Mouse (Mus musculus) heart, embryonic 11.5 days (tissue): ENCODE results near the gene Rimbp2. TPM values are rescaled to one million over a fixed set of nuclear protein-coding genes. Genes with fewer than 3 reads are reported as not detected.
A peak's percentile ranks its signal among the peaks of the same experiment; 100 is the strongest.
"Not testable (repeated sequence)": the region's sequence is repeated elsewhere in the genome, so short reads cannot be mapped to it uniquely, and the experiment has no call there.

Experiments
- ATAC-seq: fragments of 200-750 bp; cut with Nextera tagmentation; replicated peaks from 2 replicates; pipeline ENCODE4 v1.8.0; 2017; ENCODE audit warnings: moderate library complexity; ENCODE audit not compliant: insufficient number of reproducible peaks, low FRiP score, low TSS enrichment
- H3K27ac ChIP-seq: fragments of 300-500 bp; sonication (generic); 2 replicates; pipeline ENCODE4 v1.5.1; 2014; ENCODE audit warnings: mild to moderate bottlenecking, low read depth, low read length
- H3K27me3 ChIP-seq: fragments of 300-500 bp; sonication (generic); 2 replicates; pipeline ENCODE4 v1.6.1; 2014; ENCODE audit warnings: mild to moderate bottlenecking, low read length, mixed read lengths; ENCODE audit not compliant: control insufficient read depth, insufficient read depth
- H3K36me3 ChIP-seq: fragments of 300-500 bp; sonication (generic); 2 replicates; pipeline ENCODE4 v1.6.1; 2014; ENCODE audit warnings: mild to moderate bottlenecking, low read length, moderate library complexity, mixed read lengths; ENCODE audit not compliant: control insufficient read depth, insufficient read depth
- H3K4me1 ChIP-seq: fragments of 300-500 bp; sonication (generic); 2 replicates; pipeline ENCODE4 v1.6.1; 2014; ENCODE audit warnings: low read length; ENCODE audit not compliant: control insufficient read depth, insufficient read depth
- H3K4me2 ChIP-seq: fragments of 300-500 bp; sonication (generic); 2 replicates; pipeline ENCODE4 v1.6.1; 2014; ENCODE audit warnings: mild to moderate bottlenecking, moderate library complexity
- H3K4me3 ChIP-seq: fragments of 300-500 bp; sonication (generic); 2 replicates; pipeline ENCODE4 v1.5.1; 2014; ENCODE audit warnings: low read depth, low read length
- H3K9ac ChIP-seq: fragments of 300-500 bp; sonication (generic); 2 replicates; pipeline ENCODE4 v1.6.1; 2014; ENCODE audit warnings: mild to moderate bottlenecking, low read depth, low read length, moderate library complexity
- H3K9me3 ChIP-seq: fragments of 300-500 bp; sonication (generic); replicated peaks from 2 replicates; pipeline ENCODE4 v1.6.1; 2016; ENCODE audit warnings: low read length; ENCODE audit not compliant: control insufficient read depth
- WGBS: fragments of 180-500 bp; shearing (Covaris S2); extraction: QIAGEN DNeasy Blood & Tissue Kit; methylation state at CpG from one replicate; pipeline ENCODE4 v1.1.7; 2014; ENCODE audit not compliant: insufficient replicate concordance; 5-methylcytosine and 5-hydroxymethylcytosine counted together
- polyA plus RNA-seq: library from polyadenylated mRNA; unstranded; fragments of >200 nt; fragmentation: Nextera tagmentation; extraction: Ambion mirVana; gene quantifications from 2 replicates; pipeline ENCODE4 v1.2.1, GENCODE M21; 2014

Gene Rimbp2
- polyA plus RNA-seq, 1 experiment from 2014 or later = 0.03 TPM

DNA sequence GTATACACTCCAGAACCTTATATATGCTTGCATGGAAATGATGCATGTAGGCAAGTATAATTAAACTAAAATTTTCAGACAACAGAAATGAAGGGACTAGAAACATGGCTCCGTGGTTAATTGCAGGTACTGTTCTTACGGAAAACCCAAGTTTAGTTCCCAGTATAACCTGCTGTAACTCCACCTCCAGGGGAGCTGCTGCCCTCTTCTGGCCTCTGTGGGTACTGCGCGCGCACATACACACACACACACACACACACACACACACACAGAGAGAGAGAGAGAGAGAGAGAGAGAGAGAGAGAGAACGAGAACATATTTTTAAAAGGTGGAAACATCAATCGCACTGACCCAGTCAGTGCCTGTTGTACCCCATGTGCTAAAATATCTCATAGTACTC lies 25.7 kb upstream of the Rimbp2 start:
- Histone ChIP-seq H3K27me3 (no peaks in the 10 kb centered on the region), H3K9ac (no peak overlapping the region)
- WGBS = 97% methylated on average over 7 of the region's 7 CpGs

GRCm38 (mm10) chr5:128977466-128977865 lies 24.2 kb upstream of the Rimbp2 start:
- 93% methylated on average over 1 of the region's 1 CpGs for WGBS
- not testable (repeated sequence) for H3K4me3 ChIP-seq, H3K9me3 ChIP-seq, H3K4me2 ChIP-seq, H3K27me3 ChIP-seq, H3K27ac ChIP-seq, ATAC-seq, H3K9ac ChIP-seq, H3K4me1 ChIP-seq, H3K36me3 ChIP-seq

More for the DNA sequence above, 25.7 kb upstream of the Rimbp2 start:
- no peaks in the 10 kb centered on the region for H3K9me3 ChIP-seq
- ATAC-seq = no peak
- H3K4me2 ChIP-seq = no peak overlapping the region
- no peak overlapping the region for H3K27ac ChIP-seq
- no peak overlapping the region for H3K4me3 ChIP-seq
- H3K4me1 ChIP-seq = no peaks in the 10 kb centered on the region
- no peaks in the 10 kb centered on the region for H3K36me3 ChIP-seq

DNA sequence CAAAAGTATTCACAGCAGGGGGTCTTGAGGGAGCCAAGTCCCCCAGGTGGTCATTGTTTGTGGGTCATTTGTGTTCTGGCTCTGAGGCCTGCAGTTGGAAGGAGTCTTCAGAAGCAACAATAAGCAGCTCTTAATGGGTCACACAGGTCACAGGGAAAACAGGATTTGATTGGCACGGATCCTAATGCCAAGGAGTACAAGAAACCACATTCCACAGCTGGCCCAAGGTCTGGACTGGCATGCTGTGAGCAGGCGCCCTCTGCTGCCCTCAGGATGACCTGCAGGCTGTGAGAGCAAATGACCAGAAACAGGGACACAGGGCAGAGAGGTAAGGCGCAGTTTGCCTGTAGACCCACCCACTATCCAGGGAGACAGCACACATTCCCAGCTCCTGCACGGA lies 23.0 kb upstream of the Rimbp2 start:
- H3K9ac ChIP-seq = no peak overlapping the region
- no peak overlapping the region for H3K27ac ChIP-seq
- H3K4me3 ChIP-seq = no peak overlapping the region
- no peaks in the 10 kb centered on the region for H3K27me3 ChIP-seq
- no peaks in the 10 kb centered on the region for H3K9me3 ChIP-seq
- no peaks in the 10 kb centered on the region for H3K36me3 ChIP-seq
- no peak for ATAC-seq
- no peaks in the 10 kb centered on the region for H3K4me1 ChIP-seq
- no peak overlapping the region for H3K4me2 ChIP-seq
- WGBS = 39% methylated on average over 4 of the region's 4 CpGs

DNA sequence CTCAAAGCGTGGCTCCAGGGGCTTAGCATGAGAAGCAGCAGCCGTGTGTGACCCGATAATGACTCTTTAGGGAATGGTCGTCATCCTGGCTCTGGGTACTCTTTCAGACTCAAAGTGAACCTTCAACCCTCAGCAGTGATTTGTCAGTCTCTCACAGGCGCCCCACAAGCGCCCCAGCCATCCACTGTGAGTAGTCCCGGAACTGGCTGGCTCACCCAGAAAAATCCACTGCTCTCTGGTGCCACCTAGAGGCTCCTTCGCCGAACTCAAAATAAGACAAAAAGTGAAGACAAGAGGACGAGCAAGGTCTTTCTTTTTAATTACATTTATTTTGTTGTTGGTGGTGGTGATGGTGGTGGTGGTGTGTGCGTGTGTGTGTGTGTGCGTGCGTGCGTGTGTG lies 18.0 kb upstream of the Rimbp2 start:
- no peak overlapping the region for H3K9ac ChIP-seq
- H3K27me3 ChIP-seq = no peaks in the 10 kb centered on the region
- H3K27ac ChIP-seq = no peak overlapping the region
- H3K9me3 ChIP-seq = no peaks in the 10 kb centered on the region
- 20% methylated on average over 14 of the region's 14 CpGs for WGBS
- H3K4me1 ChIP-seq = no peaks in the 10 kb centered on the region
- H3K36me3 ChIP-seq = no peaks in the 10 kb centered on the region
- H3K4me3 ChIP-seq = no peak overlapping the region
- no peak for ATAC-seq
- H3K4me2 ChIP-seq = no peak overlapping the region

DNA sequence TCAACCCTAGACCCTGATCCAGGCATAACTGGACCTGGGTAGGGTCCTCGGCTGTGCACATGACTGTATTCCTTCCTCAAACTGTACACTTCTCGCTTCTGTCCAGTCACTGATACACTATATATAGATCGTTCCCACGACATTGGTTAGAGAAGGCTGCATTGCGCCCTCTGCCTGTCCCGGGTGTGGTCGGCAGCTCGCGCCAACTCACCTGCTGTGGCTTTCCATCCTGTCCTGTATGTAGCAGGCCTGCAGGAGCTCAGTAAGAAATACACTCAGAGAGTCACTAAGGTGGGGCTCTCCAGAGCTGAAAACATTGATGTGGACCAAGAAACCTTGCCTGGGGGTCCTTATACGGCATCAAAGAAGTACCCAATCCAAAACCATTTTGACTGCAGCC lies 17.6 kb upstream of the Rimbp2 start:
- Histone ChIP-seq H3K27ac (no peak overlapping the region), H3K36me3 (no peaks in the 10 kb centered on the region), H3K9ac (no peak overlapping the region), H3K4me1 (no peaks in the 10 kb centered on the region), H3K27me3 (no peaks in the 10 kb centered on the region), H3K4me2 (no peak overlapping the region), H3K4me3 (no peak overlapping the region), H3K9me3 (no peaks in the 10 kb centered on the region)
- WGBS = 57% methylated on average over 10 of the region's 10 CpGs
- ATAC-seq = no peak; the same call in 1 of the 2 replicates

GRCm38 (mm10) chr5:128964353-128964752 lies 11.1 kb upstream of the Rimbp2 start:
- no peak for ATAC-seq
- H3K4me3 ChIP-seq = no peak overlapping the region
- 47% methylated on average over 4 of the region's 4 CpGs for WGBS
- H3K4me1 ChIP-seq = no peaks in the 10 kb centered on the region
- no peak overlapping the region for H3K9ac ChIP-seq
- H3K27me3 ChIP-seq = no peaks in the 10 kb centered on the region
- peaks cover 3% of the 10 kb centered on the region for H3K9me3 ChIP-seq
- no peak overlapping the region for H3K27ac ChIP-seq
- H3K4me2 ChIP-seq = no peak overlapping the region
- H3K36me3 ChIP-seq = no peaks in the 10 kb centered on the region

GRCm38 (mm10) chr5:128958916-128959315 lies 5.6 kb upstream of the Rimbp2 start:
- H3K9me3 ChIP-seq = peaks cover 6% of the 10 kb centered on the region
- 80% methylated on average over 3 of the region's 3 CpGs for WGBS
- no peak overlapping the region for H3K27ac ChIP-seq
- H3K36me3 ChIP-seq = no peaks in the 10 kb centered on the region
- no peak overlapping the region for H3K4me3 ChIP-seq
- no peak for ATAC-seq
- H3K4me2 ChIP-seq = no peak overlapping the region
- H3K4me1 ChIP-seq = no peaks in the 10 kb centered on the region
- H3K9ac ChIP-seq = no peak overlapping the region
- no peaks in the 10 kb centered on the region for H3K27me3 ChIP-seq

DNA sequence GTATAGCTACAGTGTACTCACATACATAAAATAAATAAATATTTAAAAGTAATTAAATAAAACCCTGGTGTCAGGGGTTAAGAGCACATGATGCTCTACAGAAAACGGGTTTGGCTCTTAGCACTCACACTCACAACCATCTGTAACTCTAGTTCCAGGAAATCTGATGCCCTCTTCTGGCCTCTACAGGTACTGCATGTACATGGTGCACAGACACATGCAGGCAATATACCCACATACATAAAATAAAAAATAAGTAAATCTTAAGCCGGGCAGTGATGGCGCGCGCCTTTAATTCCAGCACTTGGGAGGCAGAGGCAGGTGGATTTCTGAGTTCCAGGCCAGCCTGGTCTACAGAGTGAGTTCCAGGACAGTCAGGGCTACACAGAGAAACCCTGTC lies 1.1 kb upstream of the Rimbp2 start:
- not testable (repeated sequence) for H3K36me3 ChIP-seq, H3K27ac ChIP-seq, ATAC-seq, H3K4me3 ChIP-seq, H3K4me1 ChIP-seq, H3K9ac ChIP-seq, H3K9me3 ChIP-seq, H3K4me2 ChIP-seq
- peaks cover 14% of the 10 kb centered on the region for H3K27me3 ChIP-seq
- WGBS = 85% methylated on average over 5 of the region's 5 CpGs

DNA sequence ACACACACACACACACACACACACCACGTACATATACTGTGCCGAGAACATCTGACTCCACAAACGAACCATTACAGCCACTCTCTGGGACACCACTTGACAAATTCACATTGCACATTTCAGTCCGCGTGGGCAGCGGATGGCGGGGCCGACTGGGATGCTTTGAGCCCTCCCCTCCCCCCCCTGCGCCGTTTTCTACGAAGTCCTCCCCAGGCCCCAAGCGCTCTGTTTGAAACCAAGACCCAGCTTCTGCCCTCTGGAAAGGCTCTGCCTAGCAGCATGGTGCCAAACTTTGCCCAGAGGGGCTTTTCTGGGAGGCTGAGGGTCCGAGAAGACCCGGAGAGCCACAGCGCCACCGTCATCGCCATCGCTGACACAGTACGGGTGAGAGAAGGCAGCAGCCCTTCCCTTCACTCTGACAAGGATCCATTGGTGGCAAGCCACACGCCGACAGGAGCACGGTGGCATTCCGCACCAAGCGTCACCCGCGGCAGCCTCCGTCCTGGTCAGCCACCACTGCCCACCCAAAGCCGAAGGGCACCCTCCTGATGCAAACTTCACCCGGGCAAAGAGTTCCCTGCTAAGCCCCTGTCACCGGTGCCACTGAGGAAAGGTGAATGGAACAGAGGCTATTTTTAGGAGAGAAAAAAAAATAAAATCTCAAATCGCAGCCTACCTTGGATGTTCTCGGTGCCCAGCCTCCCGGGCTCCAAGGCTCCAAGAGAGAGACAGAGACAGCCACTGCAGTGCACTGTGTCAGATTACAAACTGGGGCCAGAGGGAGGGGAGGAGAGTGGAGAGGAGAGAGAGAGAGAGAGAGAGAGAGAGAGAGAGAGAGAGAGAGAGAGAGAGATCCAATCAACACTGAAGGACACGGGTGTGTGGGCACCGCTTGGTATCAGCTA lies 743 bp downstream of the Rimbp2 start:
- Histone ChIP-seq H3K9ac (peak overlapping the region; percentile 56; the same call in 1 of the 2 replicates), H3K9me3 (peaks cover 2% of the 10 kb centered on the region; the same call in 1 of the 2 replicates), H3K4me2 (peak overlapping the region; percentile 87), H3K27ac (no peak overlapping the region), H3K4me1 (no peaks in the 10 kb centered on the region), H3K27me3 (peaks cover 14% of the 10 kb centered on the region), H3K4me3 (peak overlapping the region; percentile 45), H3K36me3 (no peaks in the 10 kb centered on the region)
- ATAC-seq = no peak
- 1% methylated on average over 35 of the region's 35 CpGs for WGBS
